Mouse (Mus musculus) spleen, adult 2 months (tissue): Measurements from ENCODE around the gene Gimap7.

ENCODE experiments used
- CTCF ChIP-seq: fragments of 200-500 bp; IDR thresholded peaks from 2 replicates; pipeline ENCODE4 v1.5.1; 2011; ENCODE audit warnings: mild to moderate bottlenecking, inconsistent platforms; ENCODE audit not compliant: insufficient read depth, insufficient read length, insufficient replicate concordance; ENCODE audit errors: extremely low read depth
- POLR2A ChIP-seq: fragments of 200-500 bp; IDR thresholded peaks from 2 replicates; pipeline ENCODE4 v1.6.1; 2011; ENCODE audit warnings: low read depth, low read length, inconsistent platforms

DNA sequence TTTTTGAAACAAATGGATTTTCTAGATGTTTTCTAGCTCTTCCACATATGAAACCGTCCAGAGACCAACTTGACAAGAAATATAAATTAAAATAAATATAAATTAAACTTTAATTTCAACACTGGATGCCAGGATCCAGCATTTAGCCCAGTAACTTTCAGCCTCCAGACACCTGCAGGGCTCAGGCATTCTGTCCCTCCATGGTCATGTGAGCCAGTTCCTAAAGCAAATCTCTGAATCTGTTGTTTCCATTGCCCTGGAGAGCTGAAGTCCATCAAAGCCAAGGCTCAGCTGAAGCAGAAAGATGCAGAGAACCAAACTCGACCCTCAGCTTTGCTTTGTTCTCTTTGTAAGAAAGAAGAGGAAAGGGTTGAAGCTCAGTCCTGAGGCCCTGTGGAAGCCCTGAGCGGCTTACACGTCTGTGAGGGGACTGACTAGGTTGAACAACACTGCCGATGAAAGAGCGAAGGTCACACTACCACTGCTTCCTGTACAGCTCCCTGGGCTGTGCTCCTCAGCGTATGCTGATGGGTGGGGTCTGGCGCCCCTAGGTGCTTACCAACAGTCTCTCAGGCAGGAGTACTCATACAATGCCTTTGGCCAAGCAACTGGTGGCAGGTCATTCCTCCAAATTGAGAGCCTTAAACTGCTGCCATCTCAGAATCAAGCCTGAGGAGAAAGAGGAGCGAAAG lies 49.9 kb downstream of the Gimap7 start:
- TF ChIP-seq POLR2A (peak; percentile 47), CTCF (no peak)
